Mouse (Mus musculus) lung, adult 2 months (tissue): ENCODE data around the gene Ankrd24. TPM values are rescaled to one million over a fixed set of nuclear protein-coding genes. Genes with fewer than 3 reads are reported as not detected.

Source experiments
- DNase-seq: peaks from one replicate; pipeline ENCODE4 v3.0.0; 2022
- H3K4me1 ChIP-seq: fragments of 200-500 bp; 2 replicates; pipeline ENCODE4 v1.6.1; 2011; ENCODE audit warnings: low read length; ENCODE audit not compliant: control insufficient read depth, insufficient read depth
- H3K4me3 ChIP-seq: fragments of 200-500 bp; replicated peaks from 2 replicates; pipeline ENCODE3; 2011; ENCODE audit warnings: low read depth, mild to moderate bottlenecking, control low read depth, low read length; ENCODE audit errors: extremely low read depth
- CTCF ChIP-seq: fragments of 200-500 bp; IDR thresholded peaks from 2 replicates; pipeline ENCODE4 v1.5.1; 2011; ENCODE audit warnings: mild to moderate bottlenecking, low read length, control low read depth; ENCODE audit not compliant: insufficient read depth
- POLR2A ChIP-seq: fragments of 200-500 bp; IDR thresholded peaks from 2 replicates; pipeline ENCODE4 v1.6.1; 2011; ENCODE audit warnings: low read depth, mild to moderate bottlenecking, control low read depth, low read length, borderline replicate concordance; ENCODE audit errors: extremely low read depth
- WGBS: fragments of 180-500 bp; shearing (Covaris S2); methylation state at CpG from one replicate; pipeline ENCODE4 v1.1.7; 2018; 5-methylcytosine and 5-hydroxymethylcytosine counted together
- polyA plus RNA-seq: library from polyadenylated mRNA; depleted of rRNA; stranded (reverse); fragments of >200 nt; gene quantifications from 2 replicates; pipeline ENCODE4 v1.2.3, GENCODE M21; 2012

Ankrd24 gene
- polyA plus RNA-seq, 1 experiment = 28.4 TPM

- peak; percentile 54 for DNase-seq
- Histone ChIP-seq H3K4me3 (peak overlapping the region; percentile 45), H3K4me1 (peaks cover 8% of the 10 kb centered on the region)
- WGBS = 8% methylated on average over 12 of the region's 12 CpGs
- TF ChIP-seq POLR2A = 0 out of 2 replicates have a peak, but pooled peaks have one; percentile 21
- no peak for TF ChIP-seq CTCF
Observed at GRCm38 (mm10) chr10:81597137-81597950, 31.0 kb upstream of the Ankrd24 start.

- TF ChIP-seq CTCF (no peak), POLR2A (no peak)
- DNase-seq = no peak
- H3K4me3 ChIP-seq = no peak overlapping the region
- WGBS = 55% methylated on average over 3 of the region's 3 CpGs
- H3K4me1 ChIP-seq = peaks cover 8% of the 10 kb centered on the region
Observed at GRCm38 (mm10) chr10:81598342-81598741, 30.0 kb upstream of the Ankrd24 start.

- Histone ChIP-seq H3K4me1 (peaks cover 8% of the 10 kb centered on the region), H3K4me3 (no peak overlapping the region)
- TF ChIP-seq POLR2A (no peak), CTCF (no peak)
- DNase-seq = no peak
- WGBS = 55% methylated on average over 6 of the region's 6 CpGs
Observed at GRCm38 (mm10) chr10:81598871-81599270, 29.5 kb upstream of the Ankrd24 start.

DNA sequence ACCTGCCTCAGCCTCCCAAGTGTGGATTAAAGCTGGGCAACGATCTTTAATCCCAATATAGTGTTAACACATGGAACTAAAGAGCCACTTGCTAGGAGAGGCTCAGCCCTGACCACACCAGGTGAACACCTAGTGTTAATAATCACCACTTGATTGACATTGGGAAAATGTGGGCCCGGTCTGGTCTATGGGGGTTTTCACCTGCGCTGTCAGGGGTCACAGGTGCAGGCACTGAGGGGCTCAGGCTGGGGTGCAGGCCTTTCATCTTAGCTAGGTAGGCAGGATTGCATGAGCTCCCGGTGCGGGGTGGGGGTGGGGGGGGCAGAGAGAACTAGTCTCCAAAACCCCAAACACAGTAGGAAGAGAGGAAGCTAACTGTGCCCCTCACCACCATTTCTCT lies 28.7 kb upstream of the Ankrd24 start:
- peaks cover 9% of the 10 kb centered on the region for H3K4me1 ChIP-seq
- DNase-seq = no peak
- 77% methylated on average over 5 of the region's 5 CpGs for WGBS
- TF ChIP-seq CTCF (no peak), POLR2A (no peak)
- no peak overlapping the region for H3K4me3 ChIP-seq

DNA sequence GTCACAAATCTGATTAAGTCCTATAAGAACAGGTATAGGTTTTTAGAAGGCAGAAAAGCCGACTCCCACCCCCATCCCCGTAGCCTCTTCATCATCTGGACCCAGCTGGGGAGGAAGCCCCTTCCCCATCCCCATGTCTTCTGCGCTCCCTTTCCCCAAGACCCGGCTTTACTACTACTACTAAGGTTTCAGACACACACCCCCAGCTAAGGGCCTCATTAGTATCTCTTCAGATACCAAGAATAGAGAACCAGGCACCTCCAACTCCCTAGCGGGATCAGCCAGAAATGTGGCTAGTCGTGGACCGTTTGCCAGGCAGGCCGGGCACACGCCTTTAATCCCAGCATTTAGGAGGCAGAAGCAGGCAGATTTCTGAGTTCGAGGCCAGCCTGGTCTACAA lies 28.2 kb upstream of the Ankrd24 start:
- no peak overlapping the region for H3K4me3 ChIP-seq
- no peak for DNase-seq
- peaks cover 12% of the 10 kb centered on the region for H3K4me1 ChIP-seq
- 60% methylated on average over 10 of the region's 10 CpGs for WGBS
- no peak for TF ChIP-seq POLR2A
- TF ChIP-seq CTCF = no peak

DNA sequence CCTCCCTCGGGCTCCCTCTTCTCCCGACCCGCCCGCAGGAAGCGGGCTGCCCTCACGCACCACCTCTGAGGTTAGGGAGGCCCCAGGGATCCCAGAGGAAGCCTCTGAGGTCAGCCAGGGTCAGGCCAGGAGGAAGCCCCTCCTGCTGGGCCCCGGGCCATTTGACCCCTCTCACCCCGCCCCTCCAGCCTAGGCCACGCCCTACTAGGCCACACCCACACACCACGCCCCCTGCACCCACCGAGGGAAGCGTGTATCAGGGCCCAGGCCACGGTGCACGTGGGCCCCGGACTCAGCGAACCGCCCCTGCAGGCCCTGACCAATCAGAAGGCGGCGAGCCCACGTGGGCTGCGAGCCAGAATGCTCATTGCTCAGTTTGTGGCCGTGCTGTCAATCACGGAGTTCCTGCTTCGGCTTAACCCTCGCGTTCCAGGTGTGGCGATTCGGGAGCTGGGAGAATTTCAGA lies 27.6 kb upstream of the Ankrd24 start, which contains the start of gene Tle6:
TSS of gene Tle6 (minus strand) at position 336 of the 466 bp plus-strand sequence.
- H3K4me1 ChIP-seq = peaks cover 14% of the 10 kb centered on the region
- under 1% methylated on average over 27 of the region's 28 CpGs for WGBS
- peak; percentile 96 for DNase-seq
- peak within 1 kb of the TSS; percentile 22 for H3K4me3 ChIP-seq
- TF ChIP-seq POLR2A = no peak
- no peak for TF ChIP-seq CTCF

DNA sequence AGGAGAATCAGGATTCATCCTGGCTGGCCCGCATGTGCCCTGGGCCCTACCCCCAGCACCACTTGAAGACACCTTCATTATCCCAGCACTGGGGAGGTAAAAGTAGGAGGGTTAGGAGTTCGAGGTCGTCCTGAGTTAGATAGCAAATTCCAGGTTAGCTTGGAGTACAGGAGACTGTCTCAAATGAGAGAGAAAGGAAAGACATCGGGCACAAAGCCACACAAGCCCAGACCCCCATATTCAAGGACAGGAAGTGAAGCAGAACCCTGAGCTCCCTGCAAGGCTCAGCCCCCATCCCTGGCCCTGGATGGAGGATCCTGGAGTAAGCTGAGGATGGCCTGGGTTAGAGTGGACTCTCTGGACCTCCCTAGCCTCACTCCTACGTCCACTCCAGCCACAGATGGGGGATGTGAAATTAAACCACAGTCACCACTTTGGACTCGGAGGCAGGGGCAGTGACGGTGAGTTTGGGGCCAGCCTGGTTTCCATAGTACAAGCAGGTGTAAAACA lies 26.9 kb upstream of the Ankrd24 start:
- Histone ChIP-seq H3K4me1 (peaks cover 14% of the 10 kb centered on the region), H3K4me3 (peak overlapping the region; percentile 22)
- TF ChIP-seq POLR2A = no peak
- no peak for TF ChIP-seq CTCF
- no peak for DNase-seq
- 40% methylated on average over 7 of the region's 7 CpGs for WGBS

- no peak overlapping the region for H3K4me3 ChIP-seq
- peak; percentile 35 for DNase-seq
- TF ChIP-seq POLR2A = no peak
- TF ChIP-seq CTCF = 0 out of 2 replicates have a peak, but pooled peaks have one; percentile 9
- WGBS = 24% methylated on average over 4 of the region's 4 CpGs
- H3K4me1 ChIP-seq = peaks cover 14% of the 10 kb centered on the region
Observed at GRCm38 (mm10) chr10:81602741-81603151, 25.6 kb upstream of the Ankrd24 start.

DNA sequence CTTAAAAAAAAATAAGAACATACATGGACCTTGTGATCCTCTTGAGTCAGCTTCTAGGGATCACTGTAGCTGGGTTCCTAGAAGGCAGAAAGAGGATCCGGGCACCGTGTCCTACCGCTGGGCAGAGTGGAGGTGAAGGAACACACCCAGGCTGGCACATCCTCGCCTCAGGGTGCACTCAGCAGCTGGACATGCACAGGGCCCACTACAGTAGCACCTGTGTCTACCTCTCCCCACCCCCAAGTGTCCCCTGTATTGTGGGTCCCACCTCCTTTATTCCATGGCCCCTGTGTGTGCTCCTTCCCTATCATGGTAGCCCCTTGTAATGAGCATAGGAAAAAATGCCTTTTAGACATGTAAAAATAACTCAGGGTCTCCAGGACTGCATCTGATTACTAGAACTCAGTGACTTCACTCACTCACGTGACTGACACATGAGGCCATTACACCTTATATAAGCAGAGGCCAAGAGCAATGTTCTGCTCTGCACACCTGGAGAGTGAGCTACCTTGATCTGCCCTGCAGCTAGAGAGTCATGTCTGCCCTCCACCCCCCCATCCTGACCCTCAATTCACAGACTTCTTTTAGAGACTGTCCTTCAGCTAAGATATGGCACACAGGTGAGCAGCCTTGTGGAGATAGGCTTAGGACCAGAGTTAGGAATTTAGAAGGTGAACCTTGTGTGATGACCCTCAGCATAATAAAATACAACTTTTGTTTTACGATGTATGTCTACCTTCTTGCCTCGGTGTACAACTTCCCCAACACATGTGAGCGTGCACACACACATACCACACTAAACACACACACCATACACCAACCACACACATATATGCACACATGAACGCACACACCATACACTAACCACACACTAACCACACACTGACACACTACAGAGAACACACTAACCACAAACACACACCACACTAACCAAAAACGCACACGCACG lies 24.0 kb upstream of the Ankrd24 start:
- peak overlapping the region; percentile 52 for H3K4me3 ChIP-seq
- no peak for DNase-seq
- TF ChIP-seq CTCF (no peak), POLR2A (no peak)
- WGBS = 69% methylated on average over 12 of the region's 12 CpGs
- peaks cover 14% of the 10 kb centered on the region for H3K4me1 ChIP-seq
